Mouse (Mus musculus) bone marrow, adult 2 months (tissue): Measurements from ENCODE around the gene Hadhb. TPM values are rescaled to one million over a fixed set of nuclear protein-coding genes. Genes with fewer than 3 reads are reported as not detected.

ENCODE experiments used
- H3K27ac ChIP-seq: fragments of 200-500 bp; 2 replicates; pipeline ENCODE4 v1.5.1; 2012; ENCODE audit warnings: low read depth, mild to moderate bottlenecking, control low read depth, inconsistent platforms, low read length; ENCODE audit not compliant: control insufficient read depth, poor library complexity, insufficient read depth
- H3K4me1 ChIP-seq: fragments of 200-500 bp; 2 replicates; pipeline ENCODE4 v1.6.1; 2011; ENCODE audit warnings: low read length; ENCODE audit not compliant: control insufficient read depth, insufficient read depth
- H3K4me3 ChIP-seq: fragments of 200-500 bp; replicated peaks from 2 replicates; pipeline ENCODE3; 2011; ENCODE audit warnings: mild to moderate bottlenecking, low read depth, low read length, control low read depth; ENCODE audit not compliant: control insufficient read depth
- CTCF ChIP-seq: fragments of 200-500 bp; IDR thresholded peaks from 2 replicates; pipeline ENCODE4 v1.5.1; 2011; ENCODE audit warnings: low read length, control low read depth; ENCODE audit not compliant: control insufficient read depth, insufficient read depth
- POLR2A ChIP-seq: fragments of 200-500 bp; IDR thresholded peaks from 2 replicates; pipeline ENCODE4 v1.6.1; 2011; ENCODE audit warnings: low read depth, mild to moderate bottlenecking, control low read depth, low read length, borderline replicate concordance; ENCODE audit not compliant: control insufficient read depth
- WGBS: fragments of 180-500 bp; shearing (Covaris S2); methylation state at CpG from one replicate; pipeline ENCODE4 v1.1.7; 2018; 5-methylcytosine and 5-hydroxymethylcytosine counted together
- polyA plus RNA-seq: library from polyadenylated mRNA; stranded (reverse); fragments of >200 nt; gene quantifications from 2 replicates; pipeline ENCODE4 v1.2.4, GENCODE M21; 2011; ENCODE audit warnings: low replicate concordance; ENCODE audit not compliant: missing spikeins, insufficient read depth, insufficient read length

Gene Hadhb
- polyA plus RNA-seq, 1 experiment = 27.3 TPM

- Histone ChIP-seq H3K27ac (no peak overlapping the region), H3K4me3 (no peak overlapping the region), H3K4me1 (no peaks in the 10 kb centered on the region)
- no peak for TF ChIP-seq POLR2A
- TF ChIP-seq CTCF = no peak
- 86% methylated on average over 6 of the region's 6 CpGs for WGBS
Measured at GRCm38 (mm10) chr5:30119163-30119562, 35.9 kb upstream of the Hadhb start.

- 84% methylated on average over 7 of the region's 7 CpGs for WGBS
Measured at GRCm38 (mm10) chr5:30120106-30120505, 34.9 kb upstream of the Hadhb start.

GRCm38 (mm10) chr5:30122481-30122880, 32.6 kb upstream of the Hadhb start:
- no peak overlapping the region for H3K27ac ChIP-seq
- H3K4me3 ChIP-seq = no peak overlapping the region
- H3K4me1 ChIP-seq = no peaks in the 10 kb centered on the region
- 94% methylated on average over 6 of the region's 6 CpGs for whole genome bisulfite sequencing
- TF ChIP-seq POLR2A (no peak), CTCF (no peak)

More at GRCm38 (mm10) chr5:30120106-30120505, 34.9 kb upstream of the Hadhb start:
- Histone ChIP-seq H3K27ac (no peak overlapping the region), H3K4me1 (no peaks in the 10 kb centered on the region), H3K4me3 (no peak overlapping the region)
- no peak for TF ChIP-seq POLR2A
- TF ChIP-seq CTCF = no peak

- TF ChIP-seq POLR2A (no peak), CTCF (peak; percentile 72)
- Histone ChIP-seq H3K4me3 (no peak overlapping the region), H3K27ac (no peak overlapping the region), H3K4me1 (no peaks in the 10 kb centered on the region)
- WGBS = 58% methylated on average over 5 of the region's 5 CpGs
Measured at GRCm38 (mm10) chr5:30125587-30125986, 29.5 kb upstream of the Hadhb start.

GRCm38 (mm10) chr5:30126756-30127155, 28.3 kb upstream of the Hadhb start:
- WGBS = 89% methylated on average over 7 of the region's 7 CpGs
- Histone ChIP-seq H3K4me3 (no peak overlapping the region), H3K27ac (no peak overlapping the region), H3K4me1 (no peaks in the 10 kb centered on the region)
- TF ChIP-seq CTCF (no peak), POLR2A (no peak)

- Histone ChIP-seq H3K4me1 (no peaks in the 10 kb centered on the region), H3K4me3 (no peak overlapping the region), H3K27ac (no peak overlapping the region)
- WGBS = 88% methylated on average over 13 of the region's 13 CpGs
- TF ChIP-seq POLR2A (no peak), CTCF (no peak)
Measured at GRCm38 (mm10) chr5:30127921-30128597, 27.0 kb upstream of the Hadhb start.

GRCm38 (mm10) chr5:30128680-30129079, 26.4 kb upstream of the Hadhb start:
- H3K4me3 ChIP-seq = no peak overlapping the region
- no peak overlapping the region for H3K27ac ChIP-seq
- no peaks in the 10 kb centered on the region for H3K4me1 ChIP-seq
- TF ChIP-seq CTCF (no peak), POLR2A (no peak)
- WGBS = 93% methylated on average over 6 of the region's 6 CpGs

GRCm38 (mm10) chr5:30131246-30131645, 23.8 kb upstream of the Hadhb start:
- Histone ChIP-seq H3K27ac (no peak overlapping the region), H3K4me1 (no peaks in the 10 kb centered on the region), H3K4me3 (no peak overlapping the region)
- 84% methylated on average over 4 of the region's 4 CpGs for WGBS
- TF ChIP-seq POLR2A = no peak
- no peak for TF ChIP-seq CTCF

- 53% methylated on average over 2 of the region's 2 CpGs for WGBS
- Histone ChIP-seq H3K4me3 (no peak overlapping the region), H3K4me1 (no peaks in the 10 kb centered on the region), H3K27ac (no peak overlapping the region)
- TF ChIP-seq CTCF (no peak), POLR2A (no peak)
Measured at GRCm38 (mm10) chr5:30132173-30132572, 22.9 kb upstream of the Hadhb start.
